Mouse (Mus musculus) ES-E14 (cell line): ENCODE measurements at regions not wholly inside any gene's neighbourhood (a gene's known extent, or its start where the extent isn't known, plus 50 kb on each side); places are given as distances from the start of the nearest gene placed in this dataset.

Experiments
- CHD2 ChIP-seq: IDR thresholded peaks from 2 replicates; pipeline ENCODE4 v1.6.1; 2014; ENCODE audit warnings: mild to moderate bottlenecking, low read depth, low read length, inconsistent platforms
- HCFC1 ChIP-seq: IDR thresholded peaks from 2 replicates; pipeline ENCODE4 v1.6.1; 2012; ENCODE audit warnings: low read length, inconsistent platforms, borderline replicate concordance; ENCODE audit not compliant: insufficient read depth
- MAFK ChIP-seq: IDR thresholded peaks from 2 replicates; pipeline ENCODE4 v1.6.1; 2014; ENCODE audit warnings: mild to moderate bottlenecking, low read depth, low read length, inconsistent platforms; ENCODE audit not compliant: insufficient read depth
- ZC3H11A ChIP-seq: IDR thresholded peaks from 2 replicates; pipeline ENCODE4 v1.6.1; 2012; ENCODE audit warnings: low read depth, mild to moderate bottlenecking, inconsistent platforms, low read length, borderline replicate concordance
- ZNF384 ChIP-seq: IDR thresholded peaks from 2 replicates; pipeline ENCODE4 v1.6.1; 2012; ENCODE audit warnings: low read depth, low read length, inconsistent platforms

GRCm38 (mm10) chr6:117788580-117789540 is 52.1 kb upstream of the Zfp637 start:
- no peak for TF ChIP-seq ZNF384
- TF ChIP-seq ZC3H11A = no peak
- no peak for TF ChIP-seq CHD2
- TF ChIP-seq MAFK = no peak
- TF ChIP-seq HCFC1 = no peak
